Mouse (Mus musculus) liver, postnatal 0 days (tissue): ENCODE measurements around the gene Zfp638. TPM values are rescaled to one million over a fixed set of nuclear protein-coding genes. Genes with fewer than 3 reads are reported as not detected.

Experiments used
- ATAC-seq: fragments of 200-750 bp; cut with Nextera tagmentation; 2 replicates; pipeline ENCODE4 v1.8.0; 2017; ENCODE audit warnings: mild to moderate bottlenecking, moderate library complexity
- DNase-seq: peaks from one replicate; pipeline ENCODE4 v3.0.0-alpha.2; 2016
- H3K27ac ChIP-seq: fragments of 300-500 bp; sonication (generic); 2 replicates; pipeline ENCODE4 v1.5.1; 2014; ENCODE audit warnings: antibody characterized with exemption, moderate library complexity, mild to moderate bottlenecking, low read depth
- H3K27me3 ChIP-seq: fragments of 300-500 bp; sonication (generic); 2 replicates; pipeline ENCODE4 v1.6.1; 2014; ENCODE audit warnings: low read length, control low read depth, mixed read lengths; ENCODE audit not compliant: insufficient read depth
- H3K36me3 ChIP-seq: fragments of 300-500 bp; sonication (generic); replicated peaks from 2 replicates; pipeline ENCODE4 v1.6.1; 2014; ENCODE audit warnings: mild to moderate bottlenecking, control low read depth, low read length, moderate library complexity, mixed read lengths; ENCODE audit not compliant: insufficient read depth
- H3K4me1 ChIP-seq: fragments of 300-500 bp; sonication (generic); 2 replicates; pipeline ENCODE4 v1.6.1; 2014; ENCODE audit warnings: antibody characterized with exemption, mild to moderate bottlenecking, control low read depth; ENCODE audit not compliant: insufficient read depth
- H3K4me2 ChIP-seq: fragments of 300-500 bp; sonication (generic); 2 replicates; pipeline ENCODE4 v1.6.1; 2014; ENCODE audit warnings: low read depth, mild to moderate bottlenecking, low read length, moderate library complexity, mixed read lengths
- H3K4me3 ChIP-seq: fragments of 300-500 bp; sonication (generic); 2 replicates; pipeline ENCODE4 v1.5.1; 2014; ENCODE audit warnings: low read depth, low read length
- H3K9ac ChIP-seq: fragments of 300-500 bp; sonication (generic); replicated peaks from 2 replicates; pipeline ENCODE4 v1.6.1; 2014; ENCODE audit warnings: mild to moderate bottlenecking, moderate library complexity
- H3K9me3 ChIP-seq: fragments of 300-500 bp; sonication (generic); 2 replicates; pipeline ENCODE4 v1.6.1; 2016; ENCODE audit warnings: mild to moderate bottlenecking, control low read depth, low read length, mixed read lengths
- CTCF ChIP-seq: sonication (generic); IDR thresholded peaks from 2 replicates; pipeline ENCODE4 v1.5.1; 2016; ENCODE audit warnings: antibody characterized with exemption, low read depth
- EP300 ChIP-seq: IDR thresholded peaks from 2 replicates; pipeline ENCODE4 v1.6.1; 2016; ENCODE audit warnings: antibody characterized with exemption, low read depth, mild to moderate bottlenecking
- WGBS: fragments of 180-500 bp; shearing (Covaris S2); extraction: QIAGEN DNeasy Blood & Tissue Kit; methylation state at CpG from one replicate; pipeline ENCODE4 v1.1.7; 2014; ENCODE audit not compliant: insufficient replicate concordance; 5-methylcytosine and 5-hydroxymethylcytosine counted together
- polyA plus RNA-seq: library from polyadenylated mRNA; unstranded; fragments of >200 nt; fragmentation: Nextera tagmentation; extraction: Ambion mirVana; gene quantifications from 2 replicates; pipeline ENCODE4 v1.2.1, GENCODE M21; 2015

Gene Zfp638
- polyA plus RNA-seq, 1 experiment from 2014 or later, result 12.0 TPM

DNA sequence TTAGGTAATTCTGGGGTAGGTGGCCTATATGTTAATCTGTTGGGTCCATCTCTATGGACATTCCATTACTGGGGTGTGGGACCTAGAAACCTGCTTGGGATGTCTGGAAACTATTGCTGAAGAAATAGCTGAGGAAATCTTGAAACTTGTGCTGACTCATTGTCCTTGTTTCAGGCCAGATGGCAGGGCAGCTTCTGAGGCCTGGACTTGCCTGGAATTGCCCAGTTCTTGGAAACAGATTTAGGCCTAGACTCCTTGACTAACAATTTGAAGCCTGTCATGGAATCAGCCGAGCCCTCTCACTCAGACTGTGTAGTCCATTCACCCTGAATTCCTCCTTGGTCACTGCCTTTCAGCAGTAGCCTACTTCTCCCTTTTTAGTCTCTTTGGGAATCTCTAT, 21.9 kb downstream of the Zfp638 start:
- no peak for DNase-seq
- Histone ChIP-seq H3K9me3 (no peaks in the 10 kb centered on the region), H3K4me3 (no peak overlapping the region), H3K27me3 (no peaks in the 10 kb centered on the region), H3K36me3 (no peaks in the 10 kb centered on the region), H3K9ac (no peak overlapping the region), H3K27ac (no peak overlapping the region), H3K4me2 (no peak overlapping the region), H3K4me1 (no peaks in the 10 kb centered on the region)
- 44% methylated on average over 1 of the region's 1 CpGs for WGBS
- no peak for TF ChIP-seq EP300
- no peak for TF ChIP-seq CTCF
- no peak for ATAC-seq

DNA sequence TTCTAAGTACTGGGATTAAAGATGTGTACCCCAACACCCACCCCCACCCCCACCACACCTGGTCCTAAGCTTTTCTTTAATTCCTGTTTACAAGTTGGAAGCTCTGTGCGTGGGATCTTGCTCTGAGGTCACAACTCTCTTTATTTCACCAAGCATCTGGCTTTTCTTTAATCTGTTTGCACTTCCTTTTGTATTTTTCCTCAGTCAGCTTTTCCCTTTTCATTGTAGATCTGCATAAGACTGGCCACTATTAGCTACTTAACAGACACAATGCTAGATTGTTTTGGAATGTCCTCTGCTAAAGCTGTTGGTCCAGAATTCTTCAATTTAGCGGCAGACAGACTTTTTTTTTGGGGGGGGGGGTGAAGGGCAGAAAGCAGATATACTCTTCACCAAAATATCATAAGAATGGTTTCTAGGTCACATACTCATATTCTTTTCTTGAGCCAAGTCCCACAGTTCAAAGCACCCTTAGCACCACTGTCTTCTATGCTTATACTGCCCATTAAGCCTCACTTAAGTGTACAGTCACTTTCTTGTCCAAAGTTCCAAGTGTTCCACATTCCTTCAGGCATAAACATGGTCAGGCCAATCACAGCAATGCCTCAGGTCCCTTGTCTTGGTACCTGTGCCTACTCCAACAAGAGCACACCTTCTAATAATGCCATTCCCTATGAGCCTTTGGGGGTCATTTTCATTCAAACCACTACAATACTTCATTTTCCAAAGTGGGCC, 23.5 kb downstream of the Zfp638 start:
- no peak for TF ChIP-seq EP300
- TF ChIP-seq CTCF, result no peak
- no peak overlapping the region for H3K4me2 ChIP-seq
- H3K36me3 ChIP-seq, result no peaks in the 10 kb centered on the region
- no peaks in the 10 kb centered on the region for H3K27me3 ChIP-seq
- no peak overlapping the region for H3K9ac ChIP-seq
- H3K9me3 ChIP-seq, result no peaks in the 10 kb centered on the region
- H3K27ac ChIP-seq, result no peak overlapping the region
- H3K4me3 ChIP-seq, result no peak overlapping the region
- 64% methylated on average over 2 of the region's 2 CpGs for whole genome bisulfite sequencing
- no peak for DNase-seq
- ATAC-seq, result no peak
- no peaks in the 10 kb centered on the region for H3K4me1 ChIP-seq

DNA sequence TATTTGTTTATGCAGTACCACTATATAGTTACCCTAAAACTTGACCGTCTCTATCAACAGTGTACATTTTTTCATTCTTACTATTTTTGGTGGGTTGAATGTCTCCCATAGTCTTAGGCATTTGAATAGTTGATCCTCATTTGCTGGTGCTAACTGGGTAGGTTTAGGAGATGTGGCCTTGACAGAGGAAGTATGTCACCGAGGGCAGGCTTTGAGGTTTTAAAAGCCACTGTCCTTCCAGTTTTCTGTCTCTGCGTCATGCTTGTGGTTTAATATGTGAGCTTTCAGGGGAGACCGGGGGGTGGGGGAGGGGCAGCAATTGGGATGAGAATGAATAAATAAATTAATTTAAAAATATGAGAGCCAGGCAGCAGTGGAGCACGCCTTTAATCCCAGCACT, 24.3 kb downstream of the Zfp638 start:
- Histone ChIP-seq H3K36me3 (no peaks in the 10 kb centered on the region), H3K4me3 (no peak overlapping the region), H3K4me1 (no peaks in the 10 kb centered on the region), H3K27ac (no peak overlapping the region), H3K4me2 (no peak overlapping the region), H3K9ac (no peak overlapping the region), H3K9me3 (no peaks in the 10 kb centered on the region), H3K27me3 (no peaks in the 10 kb centered on the region)
- WGBS, result 58% methylated on average over 5 of the region's 5 CpGs
- DNase-seq, result no peak
- no peak for TF ChIP-seq CTCF
- ATAC-seq, result no peak

DNA sequence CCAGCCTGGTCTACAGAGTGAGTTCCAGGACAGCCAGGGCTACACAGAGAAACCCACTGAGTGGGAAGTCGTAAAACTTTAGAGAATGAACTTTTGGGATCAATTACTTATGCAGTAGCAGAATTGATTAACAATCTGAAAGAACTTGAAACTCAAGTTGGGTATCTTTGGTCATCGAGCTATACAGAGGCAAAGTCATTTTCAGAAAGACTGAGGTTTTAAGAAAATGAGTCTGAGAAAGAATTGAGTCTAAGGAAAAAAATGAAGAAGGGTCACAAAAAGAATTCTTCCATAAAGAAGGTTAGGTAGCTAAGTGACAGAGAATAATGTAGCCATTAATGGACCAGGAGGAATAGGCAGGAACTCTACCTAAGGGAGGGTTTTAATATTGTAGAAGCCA, 24.8 kb downstream of the Zfp638 start:
- no peak for ATAC-seq
- Histone ChIP-seq H3K4me1 (no peaks in the 10 kb centered on the region), H3K27ac (no peak overlapping the region), H3K4me3 (no peak overlapping the region), H3K9me3 (no peaks in the 10 kb centered on the region), H3K27me3 (no peaks in the 10 kb centered on the region), H3K36me3 (no peaks in the 10 kb centered on the region), H3K4me2 (no peak overlapping the region), H3K9ac (no peak overlapping the region)
- TF ChIP-seq CTCF (no peak), EP300 (no peak)
- WGBS, result 66% methylated on average over 2 of the region's 2 CpGs
- no peak for DNase-seq

DNA sequence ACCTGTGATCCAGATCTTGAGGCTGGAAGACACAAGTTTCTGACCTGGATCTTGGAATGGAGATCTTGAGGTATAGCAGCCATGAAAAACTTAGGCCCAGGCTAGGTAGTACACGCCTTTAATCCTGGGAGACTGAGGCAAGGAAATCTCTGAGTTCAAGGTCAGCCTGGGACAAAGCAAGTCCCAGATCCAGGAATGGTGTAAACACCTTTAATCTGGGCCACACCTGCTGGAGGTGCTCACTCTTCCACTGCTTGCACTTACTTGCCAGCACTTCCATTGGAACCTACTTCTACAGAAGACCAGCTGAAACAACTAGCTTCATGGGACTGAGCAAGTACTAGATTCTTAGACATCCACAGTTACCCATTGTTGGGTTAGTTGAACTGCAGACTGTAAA, 26.2 kb downstream of the Zfp638 start:
- DNase-seq, result no peak
- Histone ChIP-seq H3K27me3 (no peaks in the 10 kb centered on the region), H3K9ac (no peak overlapping the region)

DNA sequence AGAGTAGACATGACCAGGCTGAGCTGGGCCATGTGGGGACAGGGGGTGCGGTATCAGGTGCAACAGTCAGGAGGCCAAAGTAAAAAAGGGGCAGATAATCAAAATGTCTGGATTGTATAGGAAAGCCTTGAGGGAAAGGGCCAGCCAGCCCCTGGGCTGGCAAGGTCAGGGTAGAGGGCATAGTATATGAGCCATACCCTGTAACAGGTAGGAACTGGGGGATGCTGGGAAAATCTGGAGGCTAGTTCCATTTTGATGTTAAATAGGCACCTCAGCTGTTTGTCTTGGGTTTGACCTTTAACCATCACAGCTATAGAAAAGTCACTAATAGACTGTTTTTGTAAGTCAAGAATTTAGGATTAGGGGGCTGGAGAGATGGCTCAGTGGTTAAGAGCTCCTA, 26.7 kb downstream of the Zfp638 start:
- no peaks in the 10 kb centered on the region for H3K4me1 ChIP-seq
- H3K9me3 ChIP-seq, result no peaks in the 10 kb centered on the region
- DNase-seq (no peak), ATAC-seq (no peak)
- H3K4me2 ChIP-seq, result no peak overlapping the region
- no peak overlapping the region for H3K4me3 ChIP-seq
- 96% methylated on average over 1 of the region's 1 CpGs for WGBS
- H3K36me3 ChIP-seq, result no peaks in the 10 kb centered on the region
- no peak overlapping the region for H3K27ac ChIP-seq
- no peak overlapping the region for H3K9ac ChIP-seq
- no peak for TF ChIP-seq EP300
- no peak for TF ChIP-seq CTCF
- H3K27me3 ChIP-seq, result no peaks in the 10 kb centered on the region

More for the DNA sequence above, 26.2 kb downstream of the Zfp638 start:
- 75% methylated on average over 1 of the region's 1 CpGs for WGBS
- no peak for ATAC-seq
- H3K4me3 ChIP-seq, result no peak overlapping the region
- no peak for TF ChIP-seq EP300
- no peak for TF ChIP-seq CTCF
- H3K4me2 ChIP-seq, result no peak overlapping the region
- H3K36me3 ChIP-seq, result no peaks in the 10 kb centered on the region
- H3K9me3 ChIP-seq, result no peaks in the 10 kb centered on the region
- no peaks in the 10 kb centered on the region for H3K4me1 ChIP-seq
- no peak overlapping the region for H3K27ac ChIP-seq
